In the genomic region with DNA sequence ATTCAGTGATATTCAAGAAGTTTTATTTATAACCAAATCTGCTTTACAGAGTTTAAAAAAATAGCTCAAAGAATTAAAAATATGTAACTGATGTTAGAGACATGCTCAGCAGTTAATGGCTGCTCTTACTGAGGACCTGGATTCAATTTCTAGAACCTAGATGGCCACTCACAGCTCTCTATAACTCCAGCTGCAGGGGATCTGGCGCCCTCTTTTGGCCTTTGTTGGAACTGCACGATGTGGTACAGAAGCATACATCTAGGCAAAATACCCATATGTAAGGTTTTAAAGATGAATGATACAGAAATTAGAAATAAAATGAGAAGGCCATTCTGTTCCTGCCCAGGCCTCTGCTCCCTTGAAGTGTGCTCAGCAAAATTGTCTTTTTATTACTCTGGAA, we compare ENCODE assay signal across 8 mouse cellular contexts.
A peak's percentile ranks its signal among the peaks of the same experiment; 100 is the strongest.
DNase-seq lines count a peak whose midpoint lies in the region; ATAC-seq and TF ChIP-seq lines count a peak whose summit lies in the region.

No protein-coding gene starts in this region.

- no peaks in the 10 kb centered on the region for H3K4me1 ChIP-seq in heart, postnatal 0 days (ENCODE audit: control insufficient read depth, insufficient read depth)
- no peaks in the 10 kb centered on the region for H3K4me1 ChIP-seq in heart, embryonic 11.5 days (ENCODE audit: control insufficient read depth, insufficient read depth, low read length)
- H3K4me1 ChIP-seq in embryonic facial prominence, embryonic 10.5 days: no peaks in the 10 kb centered on the region
- H3K4me1 ChIP-seq in midbrain, postnatal 0 days (ENCODE audit: insufficient read depth, low read length): no peaks in the 10 kb centered on the region

- whole genome bisulfite sequencing in heart, postnatal 0 days: 2% methylated on average over 2 of the region's 2 CpGs
- 2% methylated on average over 2 of the region's 2 CpGs for WGBS in heart, embryonic 11.5 days (ENCODE audit: insufficient replicate concordance)
- 3% methylated on average over 2 of the region's 2 CpGs for WGBS in embryonic facial prominence, embryonic 10.5 days
- WGBS in midbrain, postnatal 0 days: 0% methylated on average over 2 of the region's 2 CpGs

- TF ChIP-seq EP300 in heart, postnatal 0 days (IDR thresholded peaks at IDR 0.05; ENCODE audit: low read depth): no peak

- TF ChIP-seq CTCF in heart, postnatal 0 days (IDR thresholded peaks at IDR 0.05; ENCODE audit: low read depth): peak; percentile 64
- peak; percentile 71 for TF ChIP-seq CTCF in midbrain, postnatal 0 days (IDR thresholded peaks at IDR 0.05)

- H3K4me3 ChIP-seq in heart, postnatal 0 days (ENCODE audit: low read depth, low read length): no peak overlapping the region
- H3K4me3 ChIP-seq in heart, embryonic 11.5 days (ENCODE audit: low read depth, low read length): no peak overlapping the region
- no peak overlapping the region for H3K4me3 ChIP-seq in embryonic facial prominence, embryonic 10.5 days
- H3K4me3 ChIP-seq in midbrain, postnatal 0 days (ENCODE audit: low read depth, low read length): no peak overlapping the region

- no peak for ATAC-seq in heart, postnatal 0 days (ENCODE audit: insufficient read depth, low read depth)
- ATAC-seq in heart, embryonic 11.5 days (replicated peaks; ENCODE audit: insufficient number of reproducible peaks, low FRiP score, low TSS enrichment): no peak
- ATAC-seq in midbrain, postnatal 0 days (ENCODE audit: low FRiP score): no peak

- H3K36me3 ChIP-seq in heart, postnatal 0 days (replicated peaks; ENCODE audit: control insufficient read depth, insufficient read depth, low read length): no peaks in the 10 kb centered on the region
- no peaks in the 10 kb centered on the region for H3K36me3 ChIP-seq in heart, embryonic 11.5 days (ENCODE audit: control insufficient read depth, insufficient read depth, low read length)
- no peaks in the 10 kb centered on the region for H3K36me3 ChIP-seq in embryonic facial prominence, embryonic 10.5 days (replicated peaks)
- no peaks in the 10 kb centered on the region for H3K36me3 ChIP-seq in midbrain, postnatal 0 days (ENCODE audit: insufficient read depth, low read length)

- DNase-seq in heart, postnatal 0 days (ENCODE audit: low spot score): no peak
- peak; percentile 85 for DNase-seq in B cell, adult 2 months
- peak; percentile 23 for DNase-seq in T-cell, adult 2 months (ENCODE audit: low spot score)
- peak; percentile 66 for DNase-seq in embryonic facial prominence, embryonic 10.5 days (ENCODE audit: low spot score)
- peak; percentile 81 to 85 for DNase-seq in kidney, postnatal 4 days
- DNase-seq in midbrain, postnatal 0 days (ENCODE audit: low spot score): peak; percentile 48
- peak; percentile 37 to 41 for DNase-seq in urinary bladder, postnatal 36 days (ENCODE audit: low spot score in 2 of 2)

- H3K9ac ChIP-seq in heart, postnatal 0 days (replicated peaks; ENCODE audit: low read depth, low read length): no peak overlapping the region
- H3K9ac ChIP-seq in heart, embryonic 11.5 days (ENCODE audit: low read depth, low read length): no peak overlapping the region
- no peak overlapping the region for H3K9ac ChIP-seq in midbrain, postnatal 0 days (replicated peaks; ENCODE audit: low read length, poor library complexity, severe bottlenecking)

- H3K9me3 ChIP-seq in heart, postnatal 0 days (replicated peaks; ENCODE audit: control insufficient read depth, low read length): no peaks in the 10 kb centered on the region
- H3K9me3 ChIP-seq in heart, embryonic 11.5 days (replicated peaks; ENCODE audit: control insufficient read depth, low read length): no peaks in the 10 kb centered on the region
- no peaks in the 10 kb centered on the region for H3K9me3 ChIP-seq in embryonic facial prominence, embryonic 10.5 days
- H3K9me3 ChIP-seq in midbrain, postnatal 0 days (ENCODE audit: low read length): no peaks in the 10 kb centered on the region

- no peak overlapping the region for H3K27ac ChIP-seq in heart, postnatal 0 days (ENCODE audit: low read depth)
- H3K27ac ChIP-seq in heart, embryonic 11.5 days (ENCODE audit: low read depth, low read length): no peak overlapping the region
- H3K27ac ChIP-seq in embryonic facial prominence, embryonic 10.5 days (replicated peaks): no peak overlapping the region
- H3K27ac ChIP-seq in midbrain, postnatal 0 days (ENCODE audit: low read depth, low read length): no peak overlapping the region

- no peaks in the 10 kb centered on the region for H3K27me3 ChIP-seq in heart, postnatal 0 days (ENCODE audit: control insufficient read depth, insufficient read depth, low read length)
- no peaks in the 10 kb centered on the region for H3K27me3 ChIP-seq in heart, embryonic 11.5 days (ENCODE audit: control insufficient read depth, insufficient read depth, low read length)
- H3K27me3 ChIP-seq in embryonic facial prominence, embryonic 10.5 days (replicated peaks; ENCODE audit: low read depth, poor library complexity, severe bottlenecking): no peaks in the 10 kb centered on the region
- no peaks in the 10 kb centered on the region for H3K27me3 ChIP-seq in midbrain, postnatal 0 days (ENCODE audit: insufficient read depth, low read length)

- no peak overlapping the region for H3K4me2 ChIP-seq in heart, postnatal 0 days (ENCODE audit: low read depth, low read length)
- no peak overlapping the region for H3K4me2 ChIP-seq in heart, embryonic 11.5 days
- H3K4me2 ChIP-seq in midbrain, postnatal 0 days (ENCODE audit: low read depth, low read length, poor library complexity, severe bottlenecking): no peak overlapping the region
